Mouse (Mus musculus): ENCODE measurements around the gene Mxd1. TPM values are rescaled to one million over a fixed set of nuclear protein-coding genes. Genes with fewer than 3 reads are reported as not detected.

The Mxd1 gene
- polyA plus RNA-seq, 1 experiment from 2014 or later, result 7.6 TPM

DNA sequence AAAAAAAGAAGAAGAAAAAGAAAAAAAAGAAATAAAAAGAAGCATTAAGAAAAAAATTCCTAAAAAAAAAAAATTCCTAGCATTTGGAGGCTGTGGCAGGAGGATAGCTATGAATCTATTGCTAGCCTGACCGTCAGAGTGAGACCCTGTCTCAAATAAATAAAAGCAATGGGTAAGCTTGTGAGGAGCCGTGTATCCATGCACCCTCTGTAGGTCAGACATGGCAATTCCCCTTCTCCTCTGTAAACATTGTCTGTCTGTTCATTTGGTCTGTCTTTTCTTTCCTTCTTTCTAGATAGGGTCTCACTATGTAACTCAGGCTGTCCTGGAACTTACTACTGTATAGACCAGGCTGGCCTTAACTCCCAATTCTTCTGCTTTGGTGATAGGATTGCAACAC, 30.5 kb downstream of the Mxd1 start:
- Histone ChIP-seq H3K36me3 (ENCODE audit: control insufficient read depth, insufficient read depth, low read length) (no peaks in the 10 kb centered on the region), H3K4me1 (ENCODE audit: control insufficient read depth in 2 of 2, insufficient read depth in 2 of 2, low read length in 2 of 2) (peaks cover 4 to 5% of the 10 kb centered on the region in 2 experiments; a peak in 3 of 4 replicates), H3K4me2 (ENCODE audit: low read length) (no peak overlapping the region), H3K4me3 (ENCODE audit: control insufficient read depth in 1 of 2, insufficient read depth in 1 of 2, low read depth in 1 of 2, low read length in 2 of 2) (no peak overlapping the region), H3K27me3 (ENCODE audit: control insufficient read depth, insufficient read depth, low read length) (no peaks in the 10 kb centered on the region), H3K9me3 (ENCODE audit: control insufficient read depth, low read length) (no peaks in the 10 kb centered on the region), H3K9ac (ENCODE audit: low read length) (no peak overlapping the region), H3K27ac (replicated peaks in 1 of 2; ENCODE audit: control insufficient read depth in 1 of 2, insufficient read depth in 1 of 2, low read depth in 2 of 2, low read length in 2 of 2) (no peak overlapping the region)
- ATAC-seq (ENCODE audit: insufficient number of reproducible peaks, insufficient read depth, low FRiP score, low read depth), result no peak
- 26% methylated on average over 2 of the region's 2 CpGs for WGBS

GRCm38 (mm10) chr6:86637860-86638259, 31.1 kb downstream of the Mxd1 start:
- ATAC-seq (ENCODE audit: insufficient number of reproducible peaks, insufficient read depth, low FRiP score, low read depth), result no peak
- Histone ChIP-seq H3K4me2 (ENCODE audit: low read length) (no peak overlapping the region), H3K4me1 (ENCODE audit: control insufficient read depth in 2 of 2, insufficient read depth in 2 of 2, low read length in 2 of 2) (peaks cover 4 to 5% of the 10 kb centered on the region in 2 experiments; a peak in 3 of 4 replicates), H3K27ac (replicated peaks in 1 of 2; ENCODE audit: control insufficient read depth in 1 of 2, insufficient read depth in 1 of 2, low read depth in 2 of 2, low read length in 2 of 2) (no peak overlapping the region), H3K36me3 (ENCODE audit: control insufficient read depth, insufficient read depth, low read length) (no peaks in the 10 kb centered on the region), H3K27me3 (ENCODE audit: control insufficient read depth, insufficient read depth, low read length) (no peaks in the 10 kb centered on the region), H3K9me3 (ENCODE audit: control insufficient read depth, low read length) (no peaks in the 10 kb centered on the region), H3K9ac (ENCODE audit: low read length) (no peak overlapping the region), H3K4me3 (ENCODE audit: control insufficient read depth in 1 of 2, insufficient read depth in 1 of 2, low read depth in 1 of 2, low read length in 2 of 2) (no peak overlapping the region)
- 85% methylated on average over 2 of the region's 2 CpGs for WGBS

DNA sequence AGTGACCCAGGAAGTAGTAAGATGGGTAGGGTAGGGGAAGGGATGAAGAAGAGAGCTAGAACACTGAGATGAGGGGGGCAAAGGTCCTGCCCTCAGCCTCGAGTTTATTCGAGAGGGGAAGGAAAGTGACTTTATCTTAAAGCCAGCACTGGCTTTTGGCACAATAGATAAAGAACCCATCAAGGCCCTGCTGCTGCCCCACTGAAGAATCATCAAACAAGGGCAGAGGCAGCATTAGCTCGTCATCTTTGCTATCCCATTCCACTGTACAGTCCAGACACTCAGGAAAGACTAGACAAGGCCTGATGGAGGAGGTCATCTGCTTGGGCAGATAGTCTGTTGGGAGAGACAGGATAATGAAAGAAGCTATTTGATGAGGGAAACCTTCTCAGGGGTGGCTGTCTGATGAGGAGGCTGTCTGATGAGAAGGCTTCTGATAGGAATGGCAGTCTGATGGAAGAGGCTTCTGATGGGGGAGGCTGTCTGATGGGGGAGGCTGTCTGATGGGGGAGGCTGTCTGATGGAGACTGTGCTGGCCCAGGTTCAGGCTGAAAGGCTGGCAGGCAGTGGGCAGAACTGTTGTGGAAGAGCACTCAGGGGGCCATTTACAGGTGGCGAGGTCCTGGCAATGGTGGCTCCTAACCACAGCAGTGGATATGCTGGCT, 31.7 kb downstream of the Mxd1 start:
- ATAC-seq (ENCODE audit: insufficient number of reproducible peaks, insufficient read depth, low FRiP score, low read depth), result no peak
- Histone ChIP-seq H3K36me3 (ENCODE audit: control insufficient read depth, insufficient read depth, low read length) (no peaks in the 10 kb centered on the region), H3K4me3 (ENCODE audit: control insufficient read depth in 1 of 2, insufficient read depth in 1 of 2, low read depth in 1 of 2, low read length in 2 of 2) (no peak overlapping the region), H3K27me3 (ENCODE audit: control insufficient read depth, insufficient read depth, low read length) (no peaks in the 10 kb centered on the region), H3K4me1 (ENCODE audit: control insufficient read depth in 2 of 2, insufficient read depth in 2 of 2, low read length in 2 of 2) (peaks cover 4 to 5% of the 10 kb centered on the region in 2 experiments; a peak in 3 of 4 replicates), H3K9ac (ENCODE audit: low read length) (no peak overlapping the region), H3K27ac (replicated peaks in 1 of 2; ENCODE audit: control insufficient read depth in 1 of 2, insufficient read depth in 1 of 2, low read depth in 2 of 2, low read length in 2 of 2) (no peak overlapping the region), H3K4me2 (ENCODE audit: low read length) (no peak overlapping the region), H3K9me3 (ENCODE audit: control insufficient read depth, low read length) (no peaks in the 10 kb centered on the region)
- 52% methylated on average over 4 of the region's 4 CpGs for WGBS

- Histone ChIP-seq H3K4me2 (ENCODE audit: low read length) (no peak overlapping the region), H3K9me3 (ENCODE audit: control insufficient read depth, low read length) (no peaks in the 10 kb centered on the region), H3K9ac (ENCODE audit: low read length) (no peak overlapping the region), H3K36me3 (ENCODE audit: control insufficient read depth, insufficient read depth, low read length) (no peaks in the 10 kb centered on the region), H3K4me3 (ENCODE audit: control insufficient read depth in 1 of 2, insufficient read depth in 1 of 2, low read depth in 1 of 2, low read length in 2 of 2) (no peak overlapping the region), H3K27me3 (ENCODE audit: control insufficient read depth, insufficient read depth, low read length) (no peaks in the 10 kb centered on the region), H3K27ac (replicated peaks in 1 of 2; ENCODE audit: control insufficient read depth in 1 of 2, insufficient read depth in 1 of 2, low read depth in 2 of 2, low read length in 2 of 2) (no peak overlapping the region), H3K4me1 (ENCODE audit: control insufficient read depth in 2 of 2, insufficient read depth in 2 of 2, low read length in 2 of 2) (peaks cover 4 to 5% of the 10 kb centered on the region in 2 experiments; a peak in 3 of 4 replicates)
- ATAC-seq (ENCODE audit: insufficient number of reproducible peaks, insufficient read depth, low FRiP score, low read depth), result no peak
- 24% methylated on average over 2 of the region's 2 CpGs for WGBS
These were observed 32.5 kb downstream of the Mxd1 start for GRCm38 (mm10) chr6:86636495-86636894.

- H3K27me3 ChIP-seq (ENCODE audit: control insufficient read depth, insufficient read depth, low read length), result no peaks in the 10 kb centered on the region
- H3K4me3 ChIP-seq (ENCODE audit: control insufficient read depth in 1 of 2, insufficient read depth in 1 of 2, low read depth in 1 of 2, low read length in 2 of 2), result no peak overlapping the region
- no peak overlapping the region for H3K9ac ChIP-seq (ENCODE audit: low read length)
- H3K4me1 ChIP-seq (ENCODE audit: control insufficient read depth in 2 of 2, insufficient read depth in 2 of 2, low read length in 2 of 2), result peaks cover 2 to 4% of the 10 kb centered on the region in 2 experiments; a peak in 2 of 4 replicates
- ATAC-seq (ENCODE audit: insufficient number of reproducible peaks, insufficient read depth, low FRiP score, low read depth), result no peak
- no peak overlapping the region for H3K27ac ChIP-seq (replicated peaks in 1 of 2; ENCODE audit: control insufficient read depth in 1 of 2, insufficient read depth in 1 of 2, low read depth in 2 of 2, low read length in 2 of 2)
- no peak overlapping the region for H3K4me2 ChIP-seq (ENCODE audit: low read length)
- H3K9me3 ChIP-seq (ENCODE audit: control insufficient read depth, low read length), result no peaks in the 10 kb centered on the region
- 70% methylated on average over 3 of the region's 3 CpGs for WGBS
- no peaks in the 10 kb centered on the region for H3K36me3 ChIP-seq (ENCODE audit: control insufficient read depth, insufficient read depth, low read length)
These were observed 38.8 kb downstream of the Mxd1 start for GRCm38 (mm10) chr6:86630141-86630540.

DNA sequence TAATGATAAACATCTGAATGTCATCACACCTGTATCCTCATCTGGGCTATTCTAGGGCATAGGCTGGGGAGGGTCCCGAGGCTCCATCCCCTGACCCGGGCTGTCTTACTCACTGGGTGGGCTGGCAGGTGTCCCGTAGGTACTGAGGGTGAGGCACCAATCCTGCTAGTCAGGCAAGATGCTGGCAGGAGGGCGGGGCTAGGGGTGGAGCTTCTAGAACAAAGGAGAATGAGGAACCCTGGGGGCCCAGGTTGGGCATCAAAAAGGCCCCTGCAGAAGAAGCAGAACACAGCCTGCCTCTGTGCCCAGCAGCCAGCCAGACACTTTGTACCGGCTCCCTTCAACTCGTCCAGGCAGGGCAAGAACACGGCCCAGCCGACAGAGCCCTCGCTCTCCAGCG, 41.0 kb downstream of the Mxd1 start, which contains the start of gene Asprv1:
Gene Asprv1 (plus strand): TSS at position 219 of the 400 bp plus-strand sequence.
- H3K4me2 ChIP-seq (ENCODE audit: low read length), result no peak within 1 kb of the TSS
- no peaks in the 10 kb centered on the region for H3K36me3 ChIP-seq (ENCODE audit: control insufficient read depth, insufficient read depth, low read length)
- H3K27me3 ChIP-seq (ENCODE audit: control insufficient read depth, insufficient read depth, low read length), result no peaks in the 10 kb centered on the region
- no peaks in the 10 kb centered on the region for H3K9me3 ChIP-seq (ENCODE audit: control insufficient read depth, low read length)
- peaks cover 11 to 16% of the 10 kb centered on the region in 2 experiments for H3K4me1 ChIP-seq (ENCODE audit: control insufficient read depth in 2 of 2, insufficient read depth in 2 of 2, low read length in 2 of 2)
- H3K4me3 ChIP-seq (ENCODE audit: control insufficient read depth in 1 of 2, insufficient read depth in 1 of 2, low read depth in 1 of 2, low read length in 2 of 2), result no peak within 1 kb of the TSS
- H3K27ac ChIP-seq (replicated peaks in 1 of 2; ENCODE audit: control insufficient read depth in 1 of 2, insufficient read depth in 1 of 2, low read depth in 2 of 2, low read length in 2 of 2), result no peak within 1 kb of the TSS
- no peak for ATAC-seq (ENCODE audit: insufficient number of reproducible peaks, insufficient read depth, low FRiP score, low read depth)
- WGBS, result 58% methylated on average over 10 of the region's 10 CpGs
- no peak within 1 kb of the TSS for H3K9ac ChIP-seq (ENCODE audit: low read length)

- 43% methylated on average over 18 of the region's 18 CpGs for WGBS
- peaks cover 11 to 16% of the 10 kb centered on the region in 2 experiments for H3K4me1 ChIP-seq (ENCODE audit: control insufficient read depth in 2 of 2, insufficient read depth in 2 of 2, low read length in 2 of 2)
- peak overlapping the region; percentile 34; the same call in 1 of the 2 replicates for H3K9ac ChIP-seq (ENCODE audit: low read length)
- H3K9me3 ChIP-seq (ENCODE audit: control insufficient read depth, low read length), result no peaks in the 10 kb centered on the region
- no peaks in the 10 kb centered on the region for H3K27me3 ChIP-seq (ENCODE audit: control insufficient read depth, insufficient read depth, low read length)
- no peak overlapping the region for H3K4me3 ChIP-seq (ENCODE audit: control insufficient read depth in 1 of 2, insufficient read depth in 1 of 2, low read depth in 1 of 2, low read length in 2 of 2)
- peak overlapping the region; percentile 28 to 61; a peak in 3 of 4 replicates for H3K27ac ChIP-seq (replicated peaks in 1 of 2; ENCODE audit: control insufficient read depth in 1 of 2, insufficient read depth in 1 of 2, low read depth in 2 of 2, low read length in 2 of 2)
- 0 out of 2 replicates have a peak overlapping the region, but pooled peaks have one; percentile 2 for H3K4me2 ChIP-seq (ENCODE audit: low read length)
- no peaks in the 10 kb centered on the region for H3K36me3 ChIP-seq (ENCODE audit: control insufficient read depth, insufficient read depth, low read length)
- 0 out of 2 replicates have a peak, but pooled peaks have one; percentile 20 for ATAC-seq (ENCODE audit: insufficient number of reproducible peaks, insufficient read depth, low FRiP score, low read depth)
These were observed 44.6 kb downstream of the Mxd1 start for GRCm38 (mm10) chr6:86624074-86625030.

Measured in heart, embryonic 14.5 days (tissue).